Mouse (Mus musculus) erythroblast, adult 5-6 weeks (primary cell): ENCODE measurements around the gene Timmdc1. TPM values are rescaled to one million over a fixed set of nuclear protein-coding genes. Genes with fewer than 3 reads are reported as not detected.
A peak's percentile ranks its signal among the peaks of the same experiment; 100 is the strongest.

ENCODE experiments used
- ATAC-seq: replicated peaks from 2 replicates; pipeline ENCODE4 v1.8.0; 2016; ENCODE audit warnings: moderate number of reproducible peaks, mild to moderate bottlenecking, moderate TSS enrichment, inconsistent platforms; ENCODE audit not compliant: poor library complexity, low FRiP score, severe bottlenecking
- total RNA-seq, 2 experiments: library from RNA; stranded (forward) in 1 of 2; stranded (reverse) in 1 of 2; fragments of 150-400 nt in 1 of 2; fragments of 200-764, 138-1000 nt in 1 of 2; gene quantifications; 2 replicates each; pipeline versions ENCODE4 v1.2.3 to v1.2.4; 2015 to 2017; ENCODE audit warnings: low replicate concordance in 2 of 2

The Timmdc1 gene
- total RNA-seq, 2 experiments from 2014 or later: 1.5 to 3.8 TPM

DNA sequence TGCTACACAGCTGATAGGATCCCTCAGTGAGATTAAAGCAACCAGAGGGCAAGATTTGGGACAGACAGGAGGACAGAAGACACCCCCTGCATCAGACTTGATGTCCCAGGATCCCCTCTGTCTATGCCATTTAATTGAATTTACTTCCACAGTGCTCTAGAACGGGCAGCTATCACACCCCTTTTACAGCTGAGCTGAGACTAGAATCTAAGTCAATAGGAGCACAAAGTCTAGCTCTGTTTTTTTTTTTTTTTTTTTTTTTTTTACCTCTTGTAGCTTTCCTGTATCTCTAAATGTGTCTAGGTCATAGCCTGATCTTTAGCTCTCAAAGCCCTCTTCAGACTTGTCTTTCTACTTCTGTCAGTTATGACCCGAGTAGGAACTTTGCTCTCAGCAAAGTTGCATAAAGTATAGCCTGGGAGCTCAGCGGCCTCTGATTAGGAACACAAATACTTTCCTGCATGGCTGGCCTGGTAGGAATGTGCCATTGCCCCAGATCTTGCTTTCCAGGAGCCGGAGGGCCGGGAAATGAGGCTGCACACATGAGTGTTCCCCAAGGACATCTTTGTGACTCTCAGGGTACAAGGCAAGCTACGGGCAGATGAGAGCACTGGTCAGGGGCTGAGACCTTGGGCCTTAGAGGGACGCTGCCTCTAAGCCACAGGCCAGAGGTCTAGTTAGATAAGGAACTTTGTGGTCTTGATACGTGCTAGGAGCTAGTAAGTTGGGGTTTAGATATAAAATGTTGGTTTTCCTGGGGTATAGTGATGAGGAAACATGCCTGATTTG lies 54.4 kb downstream of the Timmdc1 start:
- ATAC-seq: no peak

DNA sequence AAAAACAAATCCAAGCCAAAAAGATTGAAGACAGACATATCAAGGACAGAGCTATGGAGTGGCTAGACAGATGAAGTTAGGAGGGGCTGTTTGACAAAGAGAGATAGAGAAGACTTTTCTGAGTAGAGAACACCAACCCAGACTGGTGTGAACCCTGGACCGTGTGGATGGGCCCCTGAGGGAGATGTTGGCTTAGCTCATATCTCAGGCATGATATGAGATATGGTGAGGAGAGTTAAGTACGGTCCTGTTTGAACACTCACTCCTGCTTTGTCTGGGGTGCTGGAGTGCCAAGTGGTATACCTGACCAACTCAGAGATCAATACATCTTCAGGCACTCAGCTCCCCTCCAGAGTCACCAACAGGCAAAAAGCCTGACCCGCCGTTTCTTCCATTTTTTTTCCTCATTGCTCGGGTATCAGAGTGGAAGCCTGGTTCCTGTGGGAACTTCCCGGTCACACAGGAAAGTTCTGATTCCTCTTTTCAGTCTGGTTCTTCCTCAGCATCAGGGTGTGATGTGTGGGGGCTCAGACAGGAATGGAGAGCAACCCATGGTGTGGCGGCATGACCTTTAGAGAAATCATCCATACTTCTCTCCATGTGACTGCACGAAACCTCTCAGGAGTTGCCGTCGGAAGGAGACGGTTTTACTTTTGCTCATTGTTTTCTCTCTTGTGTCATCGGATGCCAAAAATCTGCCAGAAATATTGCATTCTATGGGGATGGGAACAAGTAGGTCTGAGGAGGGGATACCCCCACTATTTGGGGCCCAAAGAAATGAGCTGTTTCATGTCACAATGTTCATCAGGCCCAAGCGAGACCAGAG lies 55.2 kb downstream of the Timmdc1 start:
- ATAC-seq: no peak

DNA sequence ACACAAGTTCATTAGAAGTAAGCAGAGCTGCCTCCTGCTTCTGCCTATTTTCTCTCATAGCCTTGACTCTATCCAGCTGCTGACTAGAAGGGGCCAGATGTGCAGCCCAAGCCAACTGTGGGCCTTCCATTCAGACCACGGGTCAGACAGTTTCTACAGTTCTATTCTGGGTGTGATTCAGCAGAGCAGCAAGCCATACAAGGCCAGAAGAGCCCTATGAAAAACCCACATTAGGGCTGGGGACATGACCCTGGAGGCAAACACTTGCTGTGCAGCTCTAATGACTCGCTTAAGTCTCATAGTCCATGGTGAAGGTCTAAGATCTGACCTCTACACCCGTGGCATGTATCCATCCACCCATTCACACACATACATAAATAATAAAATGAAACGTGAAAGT lies 56.4 kb downstream of the Timmdc1 start:
- ATAC-seq: no peak

DNA sequence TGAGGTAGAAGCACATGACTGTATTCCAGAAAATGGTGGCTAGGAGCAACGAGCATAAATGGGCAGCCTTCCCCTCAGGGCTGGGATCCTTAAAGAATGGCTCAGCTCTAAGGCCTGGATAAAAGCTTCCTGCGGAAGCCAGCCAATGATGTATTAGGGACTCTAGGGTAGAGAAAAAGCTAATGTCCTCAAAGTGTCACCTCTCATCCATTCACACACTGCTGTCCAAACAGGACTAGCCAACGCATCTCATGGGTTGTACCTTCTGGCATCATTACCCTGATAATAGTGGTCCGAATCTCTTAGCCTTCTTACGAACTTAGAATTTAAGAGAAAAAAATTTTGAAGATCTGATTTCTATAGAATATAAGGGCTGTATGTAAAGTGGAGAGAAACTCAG lies 59.2 kb downstream of the Timmdc1 start:
- no peak for ATAC-seq

DNA sequence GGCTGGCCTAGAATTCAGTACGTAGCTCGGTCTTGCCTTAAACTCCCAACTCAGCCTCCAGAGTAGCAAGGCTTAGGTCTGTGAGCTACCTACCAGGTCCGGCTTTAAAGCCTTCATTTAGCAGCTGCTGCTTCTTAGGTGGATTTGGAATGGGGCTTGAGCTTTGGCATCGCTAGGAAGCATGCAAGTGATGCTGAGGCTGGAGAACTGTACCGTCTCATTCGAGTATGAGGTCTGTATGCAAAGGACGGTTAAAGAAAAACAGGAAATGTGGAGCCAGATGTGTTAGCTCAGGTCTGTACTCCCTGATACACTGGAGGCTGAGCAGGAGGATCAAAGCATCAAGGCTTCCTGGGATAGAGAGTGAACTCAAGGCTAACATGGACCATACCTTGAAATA lies 60.3 kb downstream of the Timmdc1 start:
- no peak for ATAC-seq

DNA sequence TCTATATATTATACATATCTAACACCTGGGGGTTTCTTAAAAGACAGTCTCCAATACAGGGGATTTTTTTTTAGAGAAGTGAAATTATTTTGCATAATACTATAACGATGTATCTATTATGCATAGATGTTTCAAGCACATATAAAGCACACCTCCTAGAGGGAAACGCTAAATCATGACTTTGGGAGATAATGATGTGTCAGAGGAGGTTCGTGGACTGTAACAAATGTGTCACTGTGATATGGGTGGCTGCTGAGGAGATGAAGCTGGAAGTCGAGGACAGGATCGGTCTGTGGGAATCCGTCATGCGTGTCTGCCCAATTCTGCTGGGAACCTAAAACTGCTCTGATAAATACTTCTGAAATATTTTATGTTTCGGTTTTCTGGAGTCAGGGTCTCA lies 60.7 kb downstream of the Timmdc1 start:
- ATAC-seq: no peak

DNA sequence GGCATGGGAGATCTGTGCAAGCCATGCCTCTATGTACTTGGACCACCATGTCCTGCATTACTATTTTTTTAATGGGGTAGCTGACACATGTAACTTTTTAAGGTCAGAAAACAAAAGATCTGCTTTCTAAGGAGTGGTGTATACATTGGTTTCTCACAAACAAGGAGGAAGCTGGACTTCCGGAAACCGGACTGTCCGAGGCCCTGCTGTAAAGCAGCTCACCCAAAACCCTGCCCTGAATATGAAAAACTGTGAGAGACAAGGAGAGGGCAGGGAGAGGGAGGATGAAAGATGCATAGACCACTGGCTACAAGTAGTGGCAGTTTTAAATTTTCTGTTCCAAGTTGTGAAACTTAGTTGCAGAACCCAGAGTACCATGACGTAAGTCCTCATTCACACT lies 62.5 kb downstream of the Timmdc1 start:
- no peak for ATAC-seq

DNA sequence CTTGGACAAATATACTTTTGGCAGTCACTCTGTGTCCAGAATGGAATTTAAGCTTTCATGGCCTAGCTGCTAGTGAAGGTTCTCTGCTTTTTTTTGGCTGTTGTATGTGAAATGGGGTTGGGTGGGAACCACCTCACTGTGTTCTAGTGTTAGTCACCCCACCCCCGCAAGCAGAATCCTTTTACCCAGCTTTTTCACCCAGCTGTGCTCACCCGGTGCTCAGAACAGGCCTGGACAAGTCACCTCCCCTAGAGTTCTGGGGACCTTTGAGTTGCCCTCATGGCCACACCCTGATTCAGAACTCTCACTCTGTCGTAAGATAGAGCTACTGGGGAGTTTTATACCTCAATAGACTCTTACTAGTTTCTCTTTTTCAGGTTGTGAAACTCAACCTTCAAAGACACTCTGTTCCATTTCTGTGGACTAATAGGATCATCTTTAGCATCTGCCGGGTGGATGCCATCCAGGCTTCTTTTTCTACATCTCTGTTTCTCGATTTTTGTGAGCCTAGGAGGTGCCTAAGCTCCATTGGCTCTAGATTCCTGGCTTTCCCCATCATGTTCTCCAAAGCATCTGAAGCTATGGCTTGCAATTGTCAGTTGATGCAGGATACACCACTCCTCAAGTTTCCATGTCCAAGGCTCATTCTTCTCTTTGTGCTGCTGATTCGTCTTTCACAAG lies 63.7 kb downstream of the Timmdc1 start:
- ATAC-seq: no peak

DNA sequence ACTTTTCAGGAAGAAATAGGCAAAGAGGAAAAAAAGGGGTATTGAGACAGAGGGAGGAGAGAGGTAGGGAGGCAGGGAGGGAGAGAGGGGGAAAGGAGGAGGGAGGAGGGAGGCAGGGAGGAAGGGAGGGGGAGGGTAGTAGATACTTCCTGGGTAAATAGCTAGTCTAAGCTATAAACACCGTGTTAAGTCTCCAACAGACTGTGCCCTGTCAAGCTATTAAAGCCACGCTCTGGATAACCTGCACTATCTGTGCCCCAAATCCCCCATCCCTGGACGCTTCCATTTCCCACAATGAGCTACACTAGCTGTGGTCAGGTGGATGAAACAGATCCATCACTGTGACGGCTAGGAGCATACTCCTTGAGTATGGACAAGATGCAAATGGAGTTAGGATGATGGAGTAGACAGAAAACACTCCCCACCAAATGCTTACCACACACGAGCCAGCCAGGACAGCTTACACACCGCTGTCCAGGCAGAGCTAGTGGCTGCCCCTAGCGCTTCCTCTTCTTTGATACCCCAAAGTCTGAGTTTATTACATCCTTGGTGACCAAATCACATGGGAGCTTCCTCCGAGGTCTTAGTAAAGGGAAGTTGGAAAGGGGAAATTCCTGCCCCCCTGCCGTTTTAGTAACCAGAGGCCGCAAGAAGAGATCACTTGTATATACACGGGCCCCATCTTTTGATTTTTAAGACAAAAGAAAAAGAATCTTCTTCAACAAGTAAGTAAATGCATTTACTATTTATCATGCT lies 65.5 kb downstream of the Timmdc1 start:
- no peak for ATAC-seq

DNA sequence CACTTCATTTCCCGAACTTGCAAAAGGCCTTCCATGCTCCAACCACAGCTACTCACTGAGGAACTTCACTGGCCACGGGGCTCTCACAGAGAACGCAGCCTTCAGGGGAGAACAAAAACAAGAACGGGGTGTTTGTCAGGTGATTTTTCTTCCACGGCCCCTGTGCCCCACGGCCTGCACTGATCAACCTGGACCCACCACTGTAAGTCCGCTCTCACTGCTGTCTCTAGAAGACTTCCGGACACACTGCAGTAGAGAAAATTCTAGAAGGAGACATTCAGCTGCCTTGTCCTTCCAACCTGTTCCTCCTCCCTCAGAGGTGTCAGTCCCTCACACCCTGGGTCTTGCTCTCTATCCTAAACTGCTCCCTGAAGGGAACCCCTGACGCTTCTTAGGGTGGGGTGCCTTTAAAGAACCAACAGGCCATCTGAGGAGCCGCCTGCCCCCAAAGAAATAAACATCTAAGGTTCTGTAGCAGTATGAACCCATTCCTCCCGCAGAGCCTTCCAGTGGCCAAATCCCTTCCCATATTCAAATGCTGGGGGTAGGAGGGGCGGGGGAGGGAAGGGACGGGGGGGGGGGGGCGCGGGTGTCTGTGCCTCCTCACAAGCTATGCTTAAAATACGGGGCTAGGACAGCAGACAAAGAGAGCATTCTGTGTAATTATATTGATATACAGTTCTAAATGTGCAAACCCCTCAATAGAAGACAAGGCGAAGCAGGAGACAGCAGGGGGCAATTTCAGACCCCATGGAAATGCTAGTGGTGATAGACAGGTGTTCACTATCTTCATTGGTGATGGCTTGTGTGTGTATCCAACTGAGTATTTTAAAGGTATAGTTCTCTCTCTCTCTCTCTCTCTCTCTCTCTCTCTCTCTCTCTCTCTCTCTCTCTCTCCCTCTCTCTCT lies 66.7 kb downstream of the Timmdc1 start, which contains the start of gene Cd80:
TSS of gene Cd80 (plus strand) at position 51 of the 908 bp plus-strand sequence.
- no peak for ATAC-seq

DNA sequence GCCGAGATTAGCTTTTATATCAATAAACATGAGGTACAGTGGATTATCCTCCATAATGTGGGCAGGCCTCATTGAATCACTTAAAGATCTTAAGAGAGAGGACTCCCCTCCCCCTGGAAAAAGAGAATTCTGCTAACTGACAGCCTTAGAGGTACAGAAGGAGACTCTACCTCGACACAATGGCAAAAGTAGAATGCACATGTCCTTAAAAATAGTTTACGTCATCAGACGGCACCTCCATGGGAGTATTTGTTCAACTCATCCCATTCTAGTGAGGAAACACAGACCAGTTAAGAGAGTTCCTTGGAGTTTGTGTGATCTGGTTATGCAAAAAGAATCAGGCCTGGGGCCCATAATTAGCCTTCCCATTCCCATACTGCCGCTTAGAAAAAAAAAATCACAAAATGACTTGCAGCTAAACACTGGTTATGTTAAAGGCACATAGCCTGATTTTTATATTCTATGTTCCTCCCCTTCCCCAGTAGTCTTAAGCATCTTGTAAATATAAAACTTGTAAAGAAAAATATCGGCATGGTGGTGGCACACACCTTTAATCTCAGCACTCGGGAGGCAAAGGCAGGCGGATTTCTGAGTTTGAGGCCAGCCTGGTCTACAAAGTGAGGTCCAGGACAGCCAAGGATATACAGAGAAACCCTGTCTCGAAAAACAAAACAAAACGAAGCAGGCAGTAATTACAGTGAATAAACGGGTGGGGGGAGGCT lies 67.8 kb downstream of the Timmdc1 start:
- no peak for ATAC-seq

DNA sequence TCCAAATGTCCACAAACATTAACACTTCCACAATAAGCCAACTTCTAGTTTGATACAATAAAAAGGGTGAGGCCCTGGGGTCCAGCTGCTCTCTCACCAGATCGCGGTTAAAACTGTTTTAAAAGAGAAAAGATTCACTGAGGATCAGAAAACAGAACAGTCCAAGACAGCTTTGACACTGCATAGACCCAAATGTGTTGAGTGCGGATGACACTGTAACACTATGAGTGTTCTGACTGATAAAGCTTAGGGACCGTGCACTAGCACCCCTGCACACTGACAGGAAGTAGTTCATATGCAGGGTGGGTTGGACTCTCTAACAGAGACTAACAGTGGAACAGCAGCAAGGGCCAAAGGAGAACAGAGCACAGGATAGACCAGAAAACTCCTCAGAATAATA lies 68.5 kb downstream of the Timmdc1 start:
- ATAC-seq: no peak

DNA sequence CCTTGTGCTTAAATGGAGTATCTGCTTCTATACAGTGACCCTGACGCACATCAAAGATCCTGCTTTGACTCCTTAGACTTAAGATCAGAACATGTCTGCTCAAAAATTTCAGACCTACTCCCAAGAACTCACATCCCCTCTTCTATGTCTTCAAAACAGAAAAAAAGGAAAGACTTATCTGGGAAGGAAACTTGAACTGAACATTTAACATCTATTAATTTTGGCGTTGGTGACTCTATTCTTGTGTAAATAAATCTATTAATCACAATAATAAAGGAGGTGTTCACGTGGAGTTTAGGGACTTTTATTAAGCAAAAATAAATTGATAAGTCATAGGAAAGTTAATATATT lies 69.3 kb downstream of the Timmdc1 start:
- ATAC-seq: no peak

DNA sequence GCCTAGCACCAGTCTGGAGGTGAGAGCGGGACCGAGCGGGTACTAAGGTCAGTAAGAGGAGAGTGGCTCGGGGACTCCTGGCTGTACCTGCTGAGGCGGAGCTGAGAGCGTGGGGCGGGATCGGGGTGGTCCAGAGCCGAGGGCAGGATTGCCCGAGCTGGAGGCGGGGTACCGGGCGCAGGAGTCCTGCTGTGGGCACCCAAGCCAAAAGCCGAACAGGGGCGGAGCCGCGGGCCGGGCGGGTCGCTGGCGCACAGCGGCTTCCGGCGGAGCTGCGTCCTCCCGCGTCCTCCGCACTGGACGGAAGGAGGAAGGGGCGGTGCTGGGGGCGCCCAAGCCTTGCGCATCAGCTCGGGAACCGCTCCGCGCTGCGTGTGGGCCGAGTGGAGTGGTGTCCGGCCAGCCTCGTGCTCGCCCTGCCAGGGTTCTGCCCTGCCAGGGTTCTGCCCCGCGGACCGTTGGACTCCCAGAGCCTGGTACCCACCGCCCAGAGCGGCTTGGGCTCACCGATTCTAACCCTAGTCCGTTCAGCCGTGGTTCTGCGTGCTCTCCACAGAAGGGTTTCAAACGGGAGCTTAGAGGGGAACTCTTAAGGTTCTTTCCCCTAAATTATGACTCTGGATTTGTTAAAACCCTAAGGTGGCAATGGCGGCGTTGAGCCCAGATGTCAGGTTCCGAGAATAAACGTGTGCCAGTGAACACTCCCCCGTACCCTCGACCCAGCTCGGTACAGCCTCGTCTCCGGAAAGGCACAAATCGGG lies 69.8 kb downstream of the Timmdc1 start, which contains the start of gene Adprh:
TSS of gene Adprh (minus strand) at position 262 of the 761 bp plus-strand sequence.
- ATAC-seq: peak; percentile 93

DNA sequence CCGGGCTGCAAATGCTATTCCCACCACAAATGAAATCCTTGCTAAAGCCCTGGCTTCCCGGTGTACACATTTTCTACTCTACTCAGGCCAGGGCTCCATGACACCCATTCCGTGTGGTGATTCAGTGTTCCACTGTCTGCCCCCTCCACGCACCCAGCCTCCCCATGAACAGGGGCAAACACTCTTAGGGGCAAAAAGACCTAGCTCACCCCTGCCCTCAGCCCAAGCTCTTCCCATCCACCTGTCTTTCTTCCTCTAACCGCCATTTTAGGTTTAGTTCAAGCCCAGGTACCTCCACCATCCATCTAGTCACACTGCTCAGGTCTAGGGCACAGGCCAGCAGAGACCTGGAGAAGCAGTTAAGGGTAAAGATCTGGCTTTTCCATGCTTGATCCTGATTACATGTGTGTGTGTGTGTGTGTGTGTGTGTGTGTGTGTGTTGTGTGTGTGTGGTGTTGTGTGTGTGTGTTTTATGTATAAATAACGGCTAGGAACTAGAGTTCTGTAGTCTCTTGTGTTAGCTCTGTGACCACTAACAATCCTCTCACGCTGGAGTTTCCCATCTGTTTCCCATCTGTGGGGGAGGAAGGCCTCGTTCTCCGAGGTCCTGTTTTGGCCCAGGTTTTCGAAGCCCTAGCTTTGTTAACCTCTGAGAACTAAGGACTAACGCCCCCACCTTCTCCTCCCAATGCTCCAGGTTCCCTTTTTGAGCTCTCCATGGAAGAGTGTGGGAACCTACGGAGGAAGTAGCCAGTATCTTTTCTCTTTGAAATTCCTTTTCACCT lies 70.8 kb downstream of the Timmdc1 start:
- no peak for ATAC-seq

DNA sequence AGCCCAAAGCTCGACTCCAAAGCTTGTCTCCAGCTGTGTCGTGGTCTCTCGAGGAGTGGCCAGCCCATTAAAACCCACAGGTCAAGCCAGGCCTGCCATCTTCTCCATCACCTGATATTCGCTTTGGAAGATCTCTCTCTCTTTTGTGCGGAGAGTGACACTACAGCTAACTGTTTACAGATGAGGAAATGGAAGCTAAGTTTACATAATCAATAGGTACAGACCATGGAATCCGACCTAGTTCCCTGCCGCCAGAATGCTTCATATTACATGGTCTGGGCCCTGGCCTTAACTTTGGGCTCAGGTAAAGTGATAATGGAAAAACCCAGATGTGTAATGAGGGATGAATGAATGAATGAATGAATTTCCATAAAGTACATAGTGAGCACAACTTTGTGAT lies 71.8 kb downstream of the Timmdc1 start:
- no peak for ATAC-seq

DNA sequence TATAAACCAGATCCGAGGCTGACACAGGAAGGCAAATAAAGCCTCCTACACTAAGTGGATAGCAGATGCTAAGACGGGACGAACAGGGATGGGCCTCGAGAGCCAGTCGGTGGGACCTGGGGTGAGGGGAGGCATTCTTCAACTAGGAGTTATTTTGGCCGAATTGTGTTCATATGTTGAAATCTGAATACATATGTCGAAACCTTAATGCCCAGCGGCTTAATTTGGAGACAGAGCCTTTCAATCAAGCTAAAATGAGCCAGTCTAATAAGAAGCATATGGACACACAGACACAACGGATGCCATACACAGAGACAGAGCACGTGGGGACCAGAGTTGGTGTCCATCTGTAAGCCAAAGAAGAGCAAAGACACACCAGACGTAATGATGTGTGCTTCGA lies 74.0 kb downstream of the Timmdc1 start:
- ATAC-seq: no peak
